Mouse (Mus musculus): ENCODE results near the gene Edn2. TPM values are rescaled to one million over a fixed set of nuclear protein-coding genes. Genes with fewer than 3 reads are reported as not detected.

Gene Edn2
- polyA plus RNA-seq (2015; fragmentation: Nextera tagmentation; extraction: Ambion mirVana) = 0.69 and 0.73 TPM in 2 replicates

DNA sequence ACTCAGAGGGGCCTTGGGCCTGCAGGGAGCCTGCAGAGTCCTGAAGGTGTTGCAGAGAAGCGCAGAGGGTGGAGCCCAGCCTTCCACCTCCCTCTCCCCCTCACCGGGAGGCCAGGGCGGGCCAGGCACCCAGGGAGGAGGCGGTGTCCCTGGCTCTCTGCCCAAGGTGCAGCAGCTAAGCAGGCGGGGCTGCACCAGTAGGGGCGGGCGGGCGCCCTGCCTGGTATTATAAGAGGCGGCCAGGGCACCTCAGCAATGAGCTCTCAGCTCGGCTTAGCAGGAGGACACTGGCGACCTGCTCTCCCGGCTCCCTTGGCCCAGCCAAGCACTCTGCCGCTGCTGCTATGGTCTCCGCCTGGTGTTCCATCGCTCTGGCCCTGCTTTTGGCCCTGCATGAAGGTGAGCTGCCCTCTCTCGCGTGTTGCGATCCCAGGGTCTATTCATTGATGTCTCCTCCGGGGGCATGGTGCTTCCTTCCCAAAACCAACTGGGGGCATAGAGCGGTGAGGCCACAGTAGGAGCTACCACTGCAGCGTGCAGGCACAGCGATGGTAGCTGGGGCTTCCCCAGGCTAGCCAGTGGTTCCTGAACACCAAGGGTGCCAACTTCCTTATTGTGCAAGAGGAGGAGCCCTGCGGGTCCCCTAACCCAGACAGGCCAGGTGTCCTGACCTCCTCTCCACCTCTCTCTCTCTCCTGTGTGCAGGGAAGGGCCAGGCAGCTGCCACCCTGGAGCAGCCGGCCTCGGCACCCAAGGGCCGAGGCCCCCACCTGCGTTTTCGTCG, at the start of gene Edn2:
TSS of gene Edn2 (plus strand) at position 41 of the 784 bp plus-strand sequence.
- DNase-seq (ENCODE audit: low spot score) = no peak

DNA sequence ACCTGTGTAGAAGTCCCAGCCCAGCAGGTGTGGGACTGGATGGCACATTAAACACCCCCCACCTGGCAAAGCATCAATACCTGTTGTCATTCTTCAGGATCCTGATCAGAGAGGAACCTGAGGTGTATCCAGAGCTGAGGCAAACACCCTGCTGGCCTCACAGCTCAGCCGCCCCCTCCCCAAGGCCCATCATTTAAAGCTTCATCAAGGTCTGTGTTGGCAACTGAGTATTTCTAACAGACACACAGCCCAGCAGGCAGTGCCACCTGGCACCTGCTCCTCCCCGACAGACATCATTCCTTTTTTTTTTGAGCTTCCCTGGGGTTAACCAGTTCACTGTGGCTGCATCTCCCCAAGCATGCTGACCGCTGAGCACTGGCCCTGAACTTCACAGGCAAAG, 45.5 kb upstream of the Edn2 start:
- DNase-seq (ENCODE audit: low spot score) = no peak

DNA sequence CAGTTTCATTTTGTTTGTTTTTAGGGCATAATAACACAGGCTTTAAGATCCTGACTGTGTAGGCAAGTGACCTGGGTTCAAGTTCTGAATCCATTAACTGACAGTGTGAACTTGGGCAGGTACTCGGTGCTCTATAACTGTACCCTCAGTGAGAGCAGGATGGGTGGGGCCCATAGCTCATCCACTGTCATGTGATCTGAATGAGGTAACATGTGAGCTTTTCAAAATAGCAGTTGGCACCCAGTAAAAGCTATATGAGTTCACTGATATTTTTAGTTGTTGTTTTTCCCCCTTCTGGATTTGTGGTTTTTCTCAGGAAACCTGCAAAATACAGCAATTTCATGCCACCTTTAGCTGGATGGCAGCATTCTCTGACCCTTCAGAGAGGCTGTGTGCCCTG, 44.7 kb upstream of the Edn2 start:
- DNase-seq (ENCODE audit: low spot score) = no peak

DNA sequence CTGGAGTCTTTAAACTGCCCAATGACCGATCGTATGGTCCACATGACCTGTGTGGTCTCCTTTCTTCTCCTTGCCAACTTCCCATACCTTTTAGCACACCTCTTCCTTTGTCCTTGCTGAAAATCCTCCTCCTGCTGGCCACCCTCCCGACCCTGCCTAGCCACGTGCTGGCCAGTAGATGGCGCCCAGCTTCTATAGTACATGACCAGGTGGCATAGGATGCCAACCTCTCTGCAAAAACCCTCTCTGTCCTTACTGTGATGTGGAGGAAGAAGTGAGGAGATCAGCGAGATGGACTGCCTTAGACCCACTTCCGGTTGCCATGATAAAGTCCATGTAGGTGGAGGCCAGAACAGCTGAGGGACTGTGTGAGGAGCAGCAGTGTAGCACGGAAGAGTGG, 40.7 kb upstream of the Edn2 start:
- DNase-seq (ENCODE audit: low spot score) = peak; percentile 48

DNA sequence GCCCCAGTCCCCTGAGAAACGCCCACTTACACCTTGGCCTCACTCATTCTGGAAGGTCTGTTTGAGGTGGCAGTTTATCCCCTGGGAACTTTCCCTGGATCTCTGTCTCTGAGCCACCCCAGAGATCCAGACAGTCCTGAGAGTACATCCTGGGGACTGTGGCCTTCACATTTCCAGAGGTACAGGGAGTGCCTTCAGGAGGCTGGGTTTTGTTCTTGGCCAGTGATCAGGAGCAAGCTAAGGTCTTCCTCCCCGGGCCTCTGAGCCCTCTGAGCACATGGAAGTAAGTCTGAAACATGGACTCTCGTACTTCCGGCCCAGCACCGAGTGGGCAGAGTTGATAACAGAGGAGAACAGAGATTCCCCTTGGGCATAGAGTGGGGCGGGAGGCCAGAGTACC, 36.4 kb upstream of the Edn2 start:
- DNase-seq (ENCODE audit: low spot score) = no peak

DNA sequence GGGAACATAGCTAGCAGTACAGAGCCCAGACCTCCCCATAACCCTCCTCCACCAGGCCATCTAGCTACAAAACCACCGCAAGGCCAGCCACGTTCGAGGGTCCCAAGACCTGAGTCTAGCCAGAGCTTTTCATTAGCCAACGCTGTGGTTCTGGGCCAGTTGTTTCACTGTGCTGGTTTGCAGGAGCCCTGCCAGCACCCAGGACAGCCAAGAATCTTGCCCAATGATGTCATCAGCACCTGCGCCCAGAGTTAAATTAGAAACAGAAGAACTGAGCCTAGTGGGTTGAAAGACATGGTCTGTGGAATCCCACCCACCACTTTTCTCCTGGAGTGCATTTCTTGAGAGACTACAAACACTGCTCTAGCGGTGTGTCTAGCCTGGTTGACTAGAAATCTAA, 35.0 kb upstream of the Edn2 start:
- DNase-seq (ENCODE audit: low spot score) = no peak

DNA sequence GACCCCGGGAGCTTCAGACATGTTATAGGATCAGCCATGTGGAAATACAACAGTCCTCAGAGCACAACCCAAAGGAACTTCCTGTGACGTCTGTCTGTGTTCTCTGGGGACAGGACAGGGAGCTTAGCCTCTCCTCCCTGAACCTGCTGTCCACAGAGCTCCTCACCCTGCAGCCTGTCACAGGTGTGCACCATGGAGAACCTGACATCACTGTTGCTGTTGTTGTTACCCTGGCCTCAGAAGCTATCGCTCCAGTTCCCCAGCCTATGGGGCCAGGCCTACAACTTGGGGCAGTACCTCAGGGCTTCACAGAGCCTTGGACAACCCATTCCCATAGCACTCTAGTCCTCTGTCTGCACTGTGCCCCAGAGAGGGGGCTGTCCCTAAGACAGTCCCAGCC, 33.7 kb upstream of the Edn2 start:
- DNase-seq (ENCODE audit: low spot score) = no peak

DNA sequence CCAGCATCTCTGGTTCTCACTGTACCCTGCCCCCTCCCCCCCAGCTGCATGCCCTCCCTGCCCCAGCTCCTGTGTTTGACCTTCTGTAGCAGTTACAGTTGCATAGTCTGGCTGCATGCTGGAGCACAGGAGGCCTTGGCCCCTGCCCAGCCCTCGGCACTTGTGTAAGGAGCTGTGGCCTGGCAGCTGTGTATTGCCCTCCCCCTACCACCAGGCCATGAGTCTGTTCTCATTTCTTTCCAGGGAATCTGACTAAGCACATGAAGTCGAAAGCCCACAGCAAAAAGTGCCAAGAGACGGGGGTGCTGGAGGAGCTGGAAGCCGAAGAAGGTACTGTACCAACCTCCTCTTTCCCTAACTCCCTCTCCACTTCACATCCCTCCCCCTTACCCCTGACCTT, 33.0 kb upstream of the Edn2 start:
- DNase-seq (ENCODE audit: low spot score) = no peak

DNA sequence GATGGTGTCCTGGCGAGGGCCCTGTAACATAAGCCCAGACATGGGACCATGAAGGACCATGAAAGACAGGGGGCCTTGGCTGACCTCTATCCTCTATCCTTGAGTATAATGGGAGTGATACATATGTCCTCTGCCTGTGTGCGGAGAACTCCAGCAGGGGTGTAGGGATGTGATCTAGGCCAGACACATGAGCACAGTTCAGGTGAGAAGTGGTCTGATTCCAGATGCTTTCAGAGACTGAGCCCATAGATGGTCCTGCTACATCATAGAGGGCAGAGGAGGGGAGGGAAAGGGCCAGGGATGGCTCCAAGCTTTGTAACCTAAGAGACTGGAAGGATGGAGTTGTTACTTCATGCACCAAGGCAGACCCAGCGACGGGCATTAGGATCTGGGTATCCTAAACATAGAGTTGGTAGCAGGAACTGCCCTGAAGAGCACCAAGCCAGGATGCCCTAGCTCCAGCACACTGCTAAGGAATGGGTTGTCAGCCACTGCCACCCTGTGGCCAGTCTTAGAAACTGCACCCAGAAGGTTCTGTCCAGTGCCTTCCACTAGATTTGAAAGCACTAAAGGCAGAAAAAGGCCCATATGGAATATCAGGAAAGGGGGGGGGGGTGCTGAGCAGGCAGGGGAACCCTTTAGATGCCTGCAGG, 31.6 kb upstream of the Edn2 start:
- peak; percentile 57 for DNase-seq (ENCODE audit: low spot score)

DNA sequence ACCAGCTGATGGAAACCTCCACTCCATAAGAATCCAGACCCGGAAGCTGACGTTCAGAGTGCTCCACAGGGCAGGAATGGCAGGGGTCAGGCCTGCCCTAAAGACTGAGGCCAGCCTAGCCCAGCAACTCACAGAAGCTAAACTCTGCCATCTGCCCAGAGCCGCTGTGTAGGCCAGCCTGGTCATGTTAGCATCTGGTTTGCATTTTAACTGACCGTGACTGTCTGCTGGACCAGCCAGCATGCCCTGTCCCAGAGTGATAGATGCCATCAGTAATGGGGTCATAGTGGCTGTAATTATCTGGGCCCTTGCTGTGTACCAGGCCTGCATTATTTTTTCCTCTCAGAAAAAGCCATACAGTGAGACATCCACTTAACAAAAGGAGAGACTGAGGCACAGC, 30.1 kb upstream of the Edn2 start:
- no peak for DNase-seq (ENCODE audit: low spot score)

DNA sequence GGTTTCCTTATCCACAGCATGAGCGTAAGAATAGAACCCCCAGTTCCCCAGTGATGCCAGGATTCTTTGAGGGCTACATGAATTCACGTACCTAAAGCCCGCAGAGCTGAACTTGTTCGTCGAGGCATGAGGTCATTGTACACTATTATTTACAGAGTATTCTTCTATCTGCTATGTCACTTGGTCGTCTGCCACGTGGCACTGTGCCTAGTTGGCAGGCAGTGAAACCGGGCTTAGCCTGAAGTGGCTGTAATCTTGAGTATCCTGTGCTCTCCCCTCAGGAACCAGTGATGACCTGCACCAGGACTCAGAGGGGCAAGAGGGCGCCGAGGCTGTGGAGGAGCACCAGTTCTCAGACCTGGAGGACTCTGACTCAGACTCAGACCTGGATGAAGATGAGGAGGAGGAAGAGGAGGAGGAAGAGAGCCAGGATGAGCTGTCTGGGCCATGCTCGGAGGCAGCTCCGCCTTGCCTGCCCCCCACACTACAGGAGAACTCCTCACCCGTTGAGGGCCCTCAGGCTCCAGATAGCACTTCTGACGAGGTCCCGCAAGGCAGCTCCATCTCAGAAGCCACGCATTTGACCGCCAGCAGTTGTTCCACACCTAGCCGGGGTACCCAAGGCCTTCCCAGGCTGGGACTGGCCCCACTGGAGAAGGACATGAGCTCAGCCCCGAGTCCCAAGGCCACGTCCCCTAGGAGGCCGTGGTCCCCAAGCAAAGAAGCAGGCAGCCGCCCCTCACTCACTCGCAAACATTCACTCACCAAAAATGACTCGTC, 29.4 kb upstream of the Edn2 start:
- no peak for DNase-seq (ENCODE audit: low spot score)

DNA sequence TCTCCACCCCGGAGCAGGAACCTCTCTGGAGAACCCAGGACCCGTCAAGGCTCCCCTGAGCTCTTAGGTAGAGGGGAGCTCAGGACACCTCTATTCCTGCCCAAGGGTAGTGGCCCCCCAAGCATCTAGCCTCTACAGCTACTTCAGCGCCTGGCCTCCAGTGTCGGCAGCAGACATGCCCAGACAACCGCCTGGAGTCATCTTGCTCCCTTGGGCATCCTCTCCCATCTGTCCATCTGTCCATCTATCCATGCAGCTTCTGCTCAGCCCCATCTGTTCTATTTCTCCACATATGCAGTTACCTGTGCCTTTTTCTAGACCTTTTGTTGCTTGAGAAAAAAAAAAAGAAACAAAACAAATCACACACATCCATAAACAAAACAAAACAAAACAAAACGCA, 26.8 kb upstream of the Edn2 start:
- no peak for DNase-seq (ENCODE audit: low spot score)

DNA sequence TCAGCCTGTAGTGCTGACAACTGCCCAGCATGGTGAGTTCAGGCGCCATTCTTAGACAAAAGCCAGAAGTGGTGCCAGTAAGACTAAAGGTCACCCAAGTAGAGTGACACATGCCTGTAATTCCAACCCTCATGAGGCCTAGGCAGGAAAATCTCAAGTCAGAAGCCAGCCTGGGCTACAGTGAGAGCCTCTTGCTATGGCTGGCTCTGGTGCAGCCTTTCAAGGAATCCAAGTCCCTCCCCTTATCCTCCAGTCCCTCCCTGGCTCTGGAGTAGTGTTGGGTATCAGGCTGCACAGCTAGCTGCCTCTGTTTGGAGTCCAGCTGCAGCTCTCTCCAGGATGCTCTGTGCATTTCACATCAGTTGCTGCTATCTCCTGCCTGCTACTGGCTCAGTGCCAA, 19.2 kb upstream of the Edn2 start:
- no peak for DNase-seq (ENCODE audit: low spot score)

DNA sequence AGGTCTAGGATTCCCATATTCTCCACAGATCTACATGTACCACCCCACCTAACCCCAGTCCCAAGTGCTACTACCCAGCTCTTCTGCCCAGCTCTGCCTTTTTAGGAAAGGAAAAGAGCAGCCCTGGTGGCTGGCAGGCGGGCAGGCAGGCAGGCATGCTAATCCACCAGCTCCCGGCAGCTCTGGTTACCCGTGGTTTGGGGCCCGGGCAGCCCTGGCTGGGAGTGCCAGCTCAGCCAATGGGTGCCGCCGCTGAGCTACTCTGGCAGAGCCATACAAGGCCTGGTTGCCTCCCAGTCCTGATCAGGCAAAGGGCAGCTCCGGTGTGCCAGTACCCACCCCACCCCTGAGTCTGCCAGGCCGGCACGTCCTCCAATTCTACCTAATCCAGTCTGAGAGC, 18.1 kb upstream of the Edn2 start:
- DNase-seq (ENCODE audit: low spot score) = no peak

DNA sequence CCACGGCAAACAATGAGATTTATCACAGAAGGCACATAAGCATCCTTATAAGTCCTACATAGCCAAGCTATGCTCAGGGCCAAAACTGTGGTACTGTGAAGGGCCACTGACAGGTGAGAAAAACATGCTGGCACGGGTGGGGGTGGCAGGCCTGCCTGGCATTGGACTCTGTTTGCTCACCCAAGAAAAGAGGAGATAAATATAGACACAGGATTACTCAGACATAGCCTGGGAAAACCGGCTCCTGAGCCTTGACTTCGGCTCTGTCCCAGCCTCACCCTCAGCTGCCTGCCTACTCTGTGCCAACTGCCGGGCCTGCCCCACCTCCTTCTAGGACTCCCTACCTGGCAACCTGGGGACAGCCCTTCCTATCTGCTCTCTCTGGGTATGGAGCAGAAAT, 16.7 kb upstream of the Edn2 start:
- DNase-seq (ENCODE audit: low spot score) = no peak

DNA sequence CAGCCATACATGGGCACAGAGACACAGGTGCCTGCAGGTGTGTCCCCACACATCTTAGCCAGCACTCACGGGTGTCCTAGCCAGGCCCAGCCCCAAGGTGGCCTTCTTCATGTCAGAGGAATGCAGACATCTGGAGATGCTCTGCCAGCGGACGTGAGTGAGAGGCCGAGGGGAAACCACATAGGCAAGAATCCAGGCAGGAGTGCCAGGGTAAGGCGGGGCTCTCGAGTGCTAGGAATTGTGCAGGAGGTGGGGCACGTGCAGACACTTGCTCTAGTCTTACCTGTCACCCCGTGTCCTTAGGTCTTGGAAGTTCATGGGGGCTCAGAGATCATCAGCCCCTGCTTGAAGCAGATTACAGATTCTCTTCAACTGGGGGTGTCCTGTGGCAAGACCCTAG, 15.1 kb upstream of the Edn2 start:
- no peak for DNase-seq (ENCODE audit: low spot score)

DNA sequence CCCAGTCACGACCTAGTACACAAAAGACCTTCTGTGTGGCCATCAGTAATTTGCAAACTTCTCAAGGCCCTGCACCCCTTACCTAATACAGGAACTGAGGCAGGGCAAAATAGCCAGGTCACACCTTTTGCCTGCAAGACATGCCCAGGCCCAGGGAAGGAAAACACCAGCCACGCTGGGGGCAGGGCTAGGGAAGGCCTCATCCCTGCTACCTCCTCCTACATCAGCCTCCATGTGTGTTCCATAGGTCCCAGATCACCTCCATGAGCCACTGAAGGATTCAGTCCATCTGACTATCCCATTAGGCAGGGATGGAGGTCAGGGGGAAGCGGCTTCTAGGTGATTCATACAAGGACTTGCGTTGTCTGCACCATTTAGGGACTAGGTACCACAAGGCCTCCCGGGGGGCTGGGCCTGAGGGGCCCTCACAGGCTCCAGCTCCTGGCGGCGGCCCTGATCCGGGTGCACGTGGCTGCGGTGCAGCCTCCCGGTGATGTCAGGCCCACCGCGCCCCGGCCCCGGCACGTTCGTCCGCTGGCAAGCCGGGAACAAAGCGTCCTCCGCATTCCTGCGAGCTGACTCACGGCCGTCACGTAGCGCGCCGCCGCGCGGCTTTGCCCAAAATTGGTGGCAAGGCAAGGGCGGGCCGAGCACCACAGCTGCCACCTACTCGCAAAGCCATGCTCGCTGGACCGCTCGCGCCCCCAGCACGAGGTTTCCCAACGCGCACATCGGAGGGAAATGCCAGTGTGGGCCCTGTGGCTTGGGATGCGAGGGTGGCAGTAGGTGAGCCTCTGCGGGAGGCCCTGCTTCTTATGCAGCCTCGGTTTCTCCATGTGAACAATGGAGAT, 12.5 kb upstream of the Edn2 start:
- DNase-seq (ENCODE audit: low spot score) = peak; percentile 14

DNA sequence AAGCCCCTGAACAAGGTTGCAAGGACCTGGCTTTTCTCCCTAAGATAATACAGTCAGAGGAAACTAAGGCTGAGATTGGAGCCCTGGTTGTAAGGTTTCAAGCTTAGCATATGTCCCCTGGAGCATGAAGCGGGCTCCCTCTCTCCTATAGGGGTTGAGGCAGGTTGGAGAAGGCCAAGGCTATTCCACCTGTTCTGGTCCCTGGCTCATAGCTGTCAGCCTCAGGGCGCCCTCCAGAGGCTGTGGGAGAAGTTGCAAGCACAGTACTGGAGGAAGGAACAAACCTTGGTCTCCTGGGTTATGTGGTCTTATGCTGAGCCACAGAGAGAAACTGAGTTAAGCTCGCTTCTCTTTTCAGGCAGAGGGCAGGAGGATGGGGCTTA, 11.9 kb upstream of the Edn2 start:
- DNase-seq (ENCODE audit: low spot score) = peak; percentile 31

DNA sequence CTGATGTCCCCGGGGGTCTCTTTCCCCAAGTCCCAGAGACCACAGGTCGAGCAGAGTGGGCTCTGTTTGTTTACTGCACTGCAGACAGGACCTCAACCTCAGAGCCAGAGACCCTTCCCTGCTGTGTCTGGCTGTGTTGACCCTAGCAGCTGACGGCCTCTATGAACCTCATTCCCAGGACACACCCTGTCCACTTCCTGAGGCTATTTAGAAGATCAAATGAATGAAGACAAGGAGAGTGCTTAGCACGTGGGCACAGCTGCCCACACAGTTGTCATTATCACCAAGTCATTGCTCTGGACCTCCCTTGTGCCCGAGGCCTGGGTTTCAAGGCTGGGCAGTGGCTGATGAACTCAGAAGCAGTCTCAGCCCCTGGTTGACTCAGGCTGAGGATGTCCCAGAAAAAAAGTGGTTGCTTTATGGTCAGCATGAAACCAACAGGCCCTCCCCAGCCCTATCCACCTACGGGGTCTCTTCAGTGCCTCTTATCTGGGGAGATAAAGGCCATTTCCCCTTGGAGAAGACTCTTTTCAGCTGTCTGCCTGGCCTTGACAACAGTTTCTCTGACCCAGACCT, 10.6 kb upstream of the Edn2 start:
- no peak for DNase-seq (ENCODE audit: low spot score)

DNA sequence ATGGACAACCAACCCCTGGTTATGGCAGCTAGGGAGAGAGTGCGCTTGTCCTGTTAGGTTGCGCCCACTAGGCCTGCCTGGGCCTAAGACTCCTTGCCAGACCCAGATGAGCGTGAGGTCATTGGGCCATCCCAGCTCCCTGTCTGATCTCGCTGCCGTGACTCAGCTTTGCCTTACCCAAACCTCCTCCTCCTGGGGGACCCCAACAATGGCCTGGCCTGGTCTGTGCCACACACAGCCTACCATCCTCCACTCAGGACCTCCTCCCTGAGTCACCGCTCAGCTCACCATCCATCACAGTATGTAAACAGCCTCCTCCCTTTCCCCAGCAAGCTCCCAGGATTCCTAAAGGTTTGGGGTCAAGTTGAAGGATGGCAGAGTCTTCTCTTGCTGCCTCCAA, 9.1 kb upstream of the Edn2 start:
- DNase-seq (ENCODE audit: low spot score) = no peak

DNA sequence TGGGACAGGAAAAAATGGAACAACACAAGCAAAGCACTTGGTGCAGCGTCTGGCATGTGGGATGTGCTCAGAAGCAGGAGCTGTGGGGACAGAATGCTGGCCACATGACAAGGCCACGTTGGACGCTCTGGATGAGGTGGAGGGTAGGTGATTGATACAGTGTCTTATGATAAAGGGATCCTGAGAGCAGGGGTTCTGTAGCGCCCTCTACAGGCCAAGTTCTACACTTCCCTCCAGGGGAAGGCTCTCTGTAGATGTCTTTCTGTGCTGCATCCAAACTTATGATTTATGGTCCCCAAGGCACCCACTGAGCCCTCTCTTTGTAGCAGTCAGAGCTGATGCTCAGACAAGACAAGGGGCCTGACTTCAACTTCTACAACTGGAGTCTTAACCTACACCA, 8.4 kb upstream of the Edn2 start:
- no peak for DNase-seq (ENCODE audit: low spot score)

All from thymus, postnatal 0 days (tissue).